Mouse (Mus musculus): Measurements from ENCODE around the gene Cstf1.
A peak's percentile ranks its signal among the peaks of the same experiment; 100 is the strongest.

Cstf1 gene

GRCm38 (mm10) chr2:172416218-172416617 lies 45.7 kb downstream of the Cstf1 start:
- no peak for DNase-seq (ENCODE audit: low read depth, low spot score)

- DNase-seq (ENCODE audit: low read depth, low spot score), result no peak
These were observed 46.4 kb downstream of the Cstf1 start for GRCm38 (mm10) chr2:172416876-172417275.

- no peak for DNase-seq (ENCODE audit: low read depth, low spot score)
These were observed 47.7 kb downstream of the Cstf1 start for GRCm38 (mm10) chr2:172418208-172418607.

GRCm38 (mm10) chr2:172430609-172431008 lies 60.1 kb downstream of the Cstf1 start:
- DNase-seq (ENCODE audit: low read depth, low spot score), result peak; percentile 37
